Mouse (Mus musculus) midbrain, embryonic 13.5 days (tissue): ENCODE results near the gene Zfp62. TPM values are rescaled to one million over a fixed set of nuclear protein-coding genes. Genes with fewer than 3 reads are reported as not detected.

Experiments used
- ATAC-seq: fragments of 200-750 bp; cut with Nextera tagmentation; 2 replicates; pipeline ENCODE4 v1.8.0; 2017; ENCODE audit warnings: mild to moderate bottlenecking, moderate TSS enrichment, moderate library complexity
- H3K27ac ChIP-seq: fragments of 300-500 bp; sonication (generic); 2 replicates; pipeline ENCODE4 v1.5.1; 2015; ENCODE audit warnings: inconsistent platforms, mild to moderate bottlenecking, moderate library complexity
- H3K27me3 ChIP-seq: fragments of 300-500 bp; sonication (generic); 2 replicates; pipeline ENCODE4 v1.6.1; 2015; ENCODE audit warnings: mild to moderate bottlenecking, inconsistent platforms
- H3K36me3 ChIP-seq: fragments of 300-500 bp; sonication (generic); 2 replicates; pipeline ENCODE4 v1.6.1; 2015; ENCODE audit warnings: mild to moderate bottlenecking, inconsistent platforms
- H3K4me1 ChIP-seq: fragments of 300-500 bp; sonication (generic); replicated peaks from 2 replicates; pipeline ENCODE4 v1.6.1; 2015; ENCODE audit warnings: inconsistent platforms
- H3K4me2 ChIP-seq: fragments of 300-500 bp; sonication (generic); replicated peaks from 2 replicates; pipeline ENCODE4 v1.6.1; 2015; ENCODE audit warnings: moderate library complexity, mild to moderate bottlenecking, inconsistent platforms
- H3K4me3 ChIP-seq: fragments of 300-500 bp; sonication (generic); replicated peaks from 2 replicates; pipeline ENCODE4 v1.5.1; 2015; ENCODE audit warnings: mild to moderate bottlenecking, inconsistent platforms
- H3K9ac ChIP-seq: fragments of 300-500 bp; sonication (generic); replicated peaks from 2 replicates; pipeline ENCODE4 v1.6.1; 2015; ENCODE audit warnings: mild to moderate bottlenecking, inconsistent platforms
- H3K9me3 ChIP-seq: fragments of 300-500 bp; sonication (generic); 2 replicates; pipeline ENCODE4 v1.6.1; 2016; ENCODE audit warnings: mild to moderate bottlenecking, inconsistent platforms
- WGBS: fragments of 180-500 bp; shearing (Covaris S2); methylation state at CpG from one replicate; pipeline ENCODE4 v1.1.7; 2015; 5-methylcytosine and 5-hydroxymethylcytosine counted together
- polyA plus RNA-seq: library from polyadenylated mRNA; unstranded; fragments of >200 nt; fragmentation: Nextera tagmentation; extraction: Ambion mirVana; gene quantifications from 2 replicates; pipeline ENCODE4 v1.2.1, GENCODE M21; 2015

The Zfp62 gene
- polyA plus RNA-seq, 1 experiment from 2014 or later = 58.5 TPM

DNA sequence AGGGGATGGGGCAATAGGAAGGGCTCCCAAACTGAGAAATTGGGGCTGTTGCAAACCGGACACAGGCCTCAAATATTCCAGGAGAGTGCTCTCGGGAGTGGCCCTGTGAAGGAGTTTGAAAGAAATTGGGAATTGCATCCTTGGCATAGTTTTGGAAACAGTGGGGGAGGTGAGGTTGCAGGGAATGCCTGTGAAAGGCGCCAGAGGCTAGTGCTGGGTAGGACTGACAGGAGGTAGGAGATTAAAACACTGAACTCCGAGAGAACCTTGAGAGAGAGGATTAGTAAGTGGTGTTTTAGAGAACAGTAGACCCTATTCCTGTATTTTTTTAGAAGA, 41.5 kb downstream of the Zfp62 start:
- Histone ChIP-seq H3K9ac (peak overlapping the region; percentile 81), H3K27me3 (no peaks in the 10 kb centered on the region), H3K4me2 (peak overlapping the region; percentile 65), H3K4me3 (peak overlapping the region; percentile 67), H3K27ac (peak overlapping the region; percentile 93), H3K9me3 (no peaks in the 10 kb centered on the region), H3K36me3 (no peaks in the 10 kb centered on the region), H3K4me1 (peaks cover 48% of the 10 kb centered on the region)
- WGBS = under 1% methylated on average over 4 of the region's 4 CpGs
- ATAC-seq = peak; percentile 3; the same call in 1 of the 2 replicates

DNA sequence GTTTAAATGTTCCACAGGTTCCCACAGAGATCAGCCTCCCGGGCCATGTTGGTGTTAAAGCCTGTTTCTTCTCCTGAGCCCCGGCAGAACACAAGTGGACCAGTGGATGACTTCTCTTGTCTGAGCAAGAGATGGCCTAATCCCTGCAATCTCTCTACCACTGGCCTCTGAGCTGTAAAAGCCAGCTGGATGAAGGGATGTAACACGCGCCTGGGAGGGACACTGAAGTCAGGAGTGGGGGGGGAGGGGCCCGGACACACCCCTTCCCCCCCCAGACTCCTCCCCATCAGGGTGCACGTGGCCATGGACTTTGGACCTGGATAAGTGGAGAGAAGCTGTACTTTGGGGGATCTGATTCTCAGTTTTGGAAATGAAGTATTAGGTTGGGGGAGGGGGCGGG, 42.1 kb downstream of the Zfp62 start:
- Histone ChIP-seq H3K36me3 (no peaks in the 10 kb centered on the region), H3K27ac (no peak overlapping the region), H3K4me1 (peaks cover 55% of the 10 kb centered on the region), H3K4me3 (peak overlapping the region; percentile 67), H3K27me3 (no peaks in the 10 kb centered on the region), H3K4me2 (peak overlapping the region; percentile 65), H3K9me3 (no peaks in the 10 kb centered on the region), H3K9ac (peak overlapping the region; percentile 81)
- 14% methylated on average over 7 of the region's 7 CpGs for WGBS
- ATAC-seq = no peak

- no peak overlapping the region; the same call in 1 of the 2 replicates for H3K4me3 ChIP-seq
- H3K4me2 ChIP-seq = peak overlapping the region; percentile 65
These were observed 42.7 kb downstream of the Zfp62 start for GRCm38 (mm10) chr11:49245634-49246415.

GRCm38 (mm10) chr11:49246523-49246922, 43.4 kb downstream of the Zfp62 start:
- 0 out of 2 replicates have a peak overlapping the region, but pooled peaks have one; percentile 23 for H3K9ac ChIP-seq
- ATAC-seq = no peak
- no peak overlapping the region for H3K4me2 ChIP-seq
- no peaks in the 10 kb centered on the region for H3K36me3 ChIP-seq
- no peaks in the 10 kb centered on the region for H3K9me3 ChIP-seq
- H3K4me1 ChIP-seq = peaks cover 68% of the 10 kb centered on the region
- H3K27ac ChIP-seq = no peak overlapping the region
- H3K4me3 ChIP-seq = no peak overlapping the region
- WGBS = 88% methylated on average over 4 of the region's 4 CpGs
- H3K27me3 ChIP-seq = no peaks in the 10 kb centered on the region

More at GRCm38 (mm10) chr11:49245634-49246415, 42.7 kb downstream of the Zfp62 start:
- Histone ChIP-seq H3K27ac (no peak overlapping the region), H3K9me3 (no peaks in the 10 kb centered on the region), H3K9ac (peak overlapping the region; percentile 81; the same call in 1 of the 2 replicates), H3K4me1 (peaks cover 61% of the 10 kb centered on the region), H3K36me3 (no peaks in the 10 kb centered on the region), H3K27me3 (no peaks in the 10 kb centered on the region)
- ATAC-seq = no peak
- WGBS = 28% methylated on average over 12 of the region's 12 CpGs

GRCm38 (mm10) chr11:49247255-49247654, 44.2 kb downstream of the Zfp62 start:
- 83% methylated on average over 2 of the region's 2 CpGs for WGBS
- no peak overlapping the region for H3K4me3 ChIP-seq
- no peak overlapping the region for H3K4me2 ChIP-seq
- H3K27ac ChIP-seq = no peak overlapping the region
- H3K9ac ChIP-seq = 0 out of 2 replicates have a peak overlapping the region, but pooled peaks have one; percentile 23
- H3K36me3 ChIP-seq = no peaks in the 10 kb centered on the region
- H3K27me3 ChIP-seq = no peaks in the 10 kb centered on the region
- peaks cover 73% of the 10 kb centered on the region for H3K4me1 ChIP-seq
- ATAC-seq = no peak
- H3K9me3 ChIP-seq = no peaks in the 10 kb centered on the region

DNA sequence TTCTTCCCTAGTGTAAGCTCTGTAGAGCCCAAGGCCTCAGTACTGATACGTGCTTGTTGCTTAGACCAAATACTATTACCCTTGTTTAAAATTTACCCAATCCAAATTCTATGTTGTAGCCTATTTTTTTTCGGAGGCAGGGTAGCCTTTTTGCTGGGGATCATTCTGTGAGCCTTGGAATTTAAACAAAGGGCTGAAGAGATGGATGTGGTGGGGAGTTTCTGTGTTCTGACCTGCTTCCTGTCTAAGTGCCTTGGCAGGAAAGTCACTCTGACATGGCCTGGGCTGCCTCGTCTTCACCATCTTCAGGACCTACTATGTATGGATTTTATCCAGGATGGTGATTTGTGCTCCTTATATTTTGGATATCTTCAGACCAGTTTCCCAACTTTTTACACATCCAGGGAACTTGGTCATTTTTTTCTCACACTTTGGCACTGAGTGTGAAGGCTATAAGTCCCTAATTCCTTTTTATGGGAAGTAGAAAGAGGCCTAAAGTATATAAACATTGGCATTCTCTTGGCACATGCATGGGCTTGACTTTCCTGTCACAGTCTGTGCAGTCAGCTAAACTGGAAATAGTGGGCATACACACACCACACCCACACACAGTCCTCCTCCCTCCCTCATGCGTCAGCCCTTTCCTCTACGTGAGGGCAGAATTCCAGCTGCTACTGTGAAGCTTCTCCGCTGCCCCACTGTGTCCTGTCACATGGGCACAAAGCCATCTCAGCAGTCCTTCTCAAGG, 45.3 kb downstream of the Zfp62 start:
- Histone ChIP-seq H3K9me3 (no peaks in the 10 kb centered on the region), H3K27me3 (no peaks in the 10 kb centered on the region), H3K4me3 (no peak overlapping the region), H3K4me1 (peaks cover 67% of the 10 kb centered on the region), H3K9ac (no peak overlapping the region), H3K4me2 (no peak overlapping the region), H3K27ac (no peak overlapping the region), H3K36me3 (no peaks in the 10 kb centered on the region)
- no peak for ATAC-seq
- 59% methylated on average over 6 of the region's 6 CpGs for WGBS

DNA sequence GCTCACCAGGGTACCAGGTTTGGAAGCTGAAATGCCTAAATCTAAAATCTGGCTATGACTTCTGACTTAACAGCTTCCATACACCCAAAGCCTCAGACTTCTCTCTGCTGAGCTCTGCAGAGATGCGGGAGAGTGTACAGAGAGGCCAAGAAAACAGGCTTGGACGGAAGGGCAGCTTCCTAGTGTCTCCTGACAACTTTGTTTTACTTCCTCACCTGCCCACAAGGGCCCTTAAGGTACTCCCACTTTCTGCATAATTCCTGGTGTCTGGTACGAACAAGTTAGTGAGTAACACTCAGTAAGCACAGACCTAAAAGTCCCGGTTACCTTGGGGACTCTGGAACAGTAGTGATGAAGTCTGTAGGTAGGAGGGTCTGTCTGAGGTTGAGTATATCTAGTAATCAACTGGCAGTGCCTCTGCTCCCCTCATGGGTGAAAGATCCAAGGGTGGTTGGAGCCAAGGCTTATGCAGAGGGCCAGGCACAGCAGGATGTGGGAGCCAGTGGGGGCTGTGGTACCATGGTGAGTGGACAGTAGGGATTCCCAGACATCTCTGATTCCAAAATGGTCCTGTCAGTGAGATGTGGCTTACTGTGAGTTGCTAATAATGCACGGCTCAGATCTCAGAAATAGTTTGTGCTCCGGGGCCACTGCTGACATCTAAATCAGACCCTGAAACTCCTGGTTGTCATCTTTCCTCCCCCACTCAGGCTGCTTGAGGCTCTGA, 46.0 kb downstream of the Zfp62 start:
- H3K27ac ChIP-seq = no peak overlapping the region
- H3K4me3 ChIP-seq = no peak overlapping the region
- H3K36me3 ChIP-seq = peaks cover 7% of the 10 kb centered on the region
- no peak overlapping the region for H3K9ac ChIP-seq
- H3K4me2 ChIP-seq = no peak overlapping the region
- WGBS = 58% methylated on average over 6 of the region's 6 CpGs
- no peaks in the 10 kb centered on the region for H3K9me3 ChIP-seq
- ATAC-seq = no peak
- H3K4me1 ChIP-seq = peaks cover 66% of the 10 kb centered on the region
- H3K27me3 ChIP-seq = no peaks in the 10 kb centered on the region

- Histone ChIP-seq H3K36me3 (peaks cover 14% of the 10 kb centered on the region), H3K9me3 (no peaks in the 10 kb centered on the region), H3K27ac (peak overlapping the region; percentile 62), H3K4me1 (peaks cover 61% of the 10 kb centered on the region), H3K4me2 (peak overlapping the region; percentile 85), H3K27me3 (no peaks in the 10 kb centered on the region), H3K4me3 (peak overlapping the region; percentile 59), H3K9ac (peak overlapping the region; percentile 84)
- WGBS = 29% methylated on average over 10 of the region's 10 CpGs
- ATAC-seq = no peak
These were observed 46.8 kb downstream of the Zfp62 start for GRCm38 (mm10) chr11:49249811-49250421.

GRCm38 (mm10) chr11:49250422-49251379, 47.6 kb downstream of the Zfp62 start:
- Histone ChIP-seq H3K4me3 (peak overlapping the region; percentile 59), H3K4me2 (peak overlapping the region; percentile 85), H3K36me3 (peaks cover 16% of the 10 kb centered on the region), H3K27me3 (no peaks in the 10 kb centered on the region), H3K9ac (peak overlapping the region; percentile 84), H3K27ac (peak overlapping the region; percentile 62), H3K4me1 (peaks cover 53% of the 10 kb centered on the region), H3K9me3 (no peaks in the 10 kb centered on the region)
- peak; percentile 92 for ATAC-seq
- 3% methylated on average over 44 of the region's 45 CpGs for WGBS

DNA sequence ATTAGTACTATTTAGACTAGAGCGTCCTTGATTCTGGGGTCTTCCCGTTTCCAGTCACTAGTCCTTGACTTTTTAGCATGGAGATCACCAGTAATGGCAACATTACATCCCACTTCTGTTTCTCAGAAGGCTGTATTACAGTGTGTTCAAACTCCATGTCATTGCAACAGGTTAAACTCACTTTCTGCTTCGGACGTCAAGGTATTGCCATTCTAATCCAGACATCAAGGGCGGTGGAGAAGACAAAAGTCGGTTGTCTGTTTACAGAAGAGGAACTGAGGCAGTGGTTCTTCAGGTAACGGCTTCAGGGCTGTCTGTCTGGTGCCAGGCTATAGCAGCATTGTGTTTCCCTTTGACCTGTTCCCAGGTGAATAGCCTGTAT, 48.3 kb downstream of the Zfp62 start:
- peaks cover 16% of the 10 kb centered on the region for H3K36me3 ChIP-seq
- peak overlapping the region; percentile 59 for H3K4me3 ChIP-seq
- no peaks in the 10 kb centered on the region for H3K9me3 ChIP-seq
- H3K9ac ChIP-seq = peak overlapping the region; percentile 84; the same call in 1 of the 2 replicates
- ATAC-seq = no peak
- H3K27ac ChIP-seq = no peak overlapping the region
- WGBS = 80% methylated on average over 7 of the region's 7 CpGs
- H3K4me1 ChIP-seq = peaks cover 47% of the 10 kb centered on the region
- no peaks in the 10 kb centered on the region for H3K27me3 ChIP-seq
- peak overlapping the region; percentile 85 for H3K4me2 ChIP-seq

- no peak overlapping the region for H3K27ac ChIP-seq
- no peak for ATAC-seq
- H3K4me2 ChIP-seq = no peak overlapping the region
- H3K4me1 ChIP-seq = peaks cover 40% of the 10 kb centered on the region
- H3K9me3 ChIP-seq = no peaks in the 10 kb centered on the region
- 94% methylated on average over 5 of the region's 5 CpGs for WGBS
- no peak overlapping the region for H3K9ac ChIP-seq
- no peaks in the 10 kb centered on the region for H3K27me3 ChIP-seq
- H3K4me3 ChIP-seq = no peak overlapping the region
- H3K36me3 ChIP-seq = peaks cover 16% of the 10 kb centered on the region
These were observed 49.0 kb downstream of the Zfp62 start for GRCm38 (mm10) chr11:49252048-49252447.
